Mouse (Mus musculus) B cell, adult 2 months (primary cell): ENCODE measurements around the gene Mrpl17.
"Not testable (repeated sequence)": the region's sequence is repeated elsewhere in the genome, so short reads cannot be mapped to it uniquely, and the experiment has no call there.

Source experiments
- DNase-seq, 2 experiments: peaks; one replicate each; pipeline ENCODE4 v3.0.0; 2022

Gene Mrpl17

DNA sequence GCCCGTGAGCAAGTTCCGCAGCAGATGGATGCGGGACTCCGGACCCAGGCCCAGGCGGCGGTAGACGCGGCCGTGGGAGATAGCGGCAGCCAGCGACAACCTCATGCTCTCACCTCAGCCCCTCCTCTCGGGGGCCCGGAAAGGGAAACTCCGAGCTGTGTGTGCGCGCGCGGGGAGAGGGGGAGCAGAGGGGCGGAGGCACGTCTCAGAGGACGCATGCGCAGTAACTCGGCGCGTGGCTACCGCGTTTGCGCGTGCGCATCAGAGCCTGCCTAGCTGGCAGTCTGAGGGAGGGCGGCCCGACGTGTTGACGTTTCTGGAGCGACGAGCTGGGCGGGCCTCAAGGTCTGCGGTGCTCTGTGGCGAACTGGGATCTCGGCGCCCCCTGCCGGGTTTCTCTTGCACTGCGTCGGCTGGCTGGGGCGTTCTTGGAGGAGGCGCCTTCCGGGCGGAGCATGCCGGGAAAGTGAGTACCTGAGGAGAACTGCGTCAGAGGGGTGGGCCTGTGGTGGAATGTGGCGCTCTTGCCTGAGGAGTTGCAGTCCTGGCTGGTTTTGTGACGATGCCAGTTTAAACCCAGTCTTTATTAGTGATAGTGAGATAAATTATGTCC is at the start of gene Mrpl17:
TSS of gene Mrpl17 (minus strand) at position 223 of the 613 bp plus-strand sequence.
- DNase-seq = peak; percentile 100

DNA sequence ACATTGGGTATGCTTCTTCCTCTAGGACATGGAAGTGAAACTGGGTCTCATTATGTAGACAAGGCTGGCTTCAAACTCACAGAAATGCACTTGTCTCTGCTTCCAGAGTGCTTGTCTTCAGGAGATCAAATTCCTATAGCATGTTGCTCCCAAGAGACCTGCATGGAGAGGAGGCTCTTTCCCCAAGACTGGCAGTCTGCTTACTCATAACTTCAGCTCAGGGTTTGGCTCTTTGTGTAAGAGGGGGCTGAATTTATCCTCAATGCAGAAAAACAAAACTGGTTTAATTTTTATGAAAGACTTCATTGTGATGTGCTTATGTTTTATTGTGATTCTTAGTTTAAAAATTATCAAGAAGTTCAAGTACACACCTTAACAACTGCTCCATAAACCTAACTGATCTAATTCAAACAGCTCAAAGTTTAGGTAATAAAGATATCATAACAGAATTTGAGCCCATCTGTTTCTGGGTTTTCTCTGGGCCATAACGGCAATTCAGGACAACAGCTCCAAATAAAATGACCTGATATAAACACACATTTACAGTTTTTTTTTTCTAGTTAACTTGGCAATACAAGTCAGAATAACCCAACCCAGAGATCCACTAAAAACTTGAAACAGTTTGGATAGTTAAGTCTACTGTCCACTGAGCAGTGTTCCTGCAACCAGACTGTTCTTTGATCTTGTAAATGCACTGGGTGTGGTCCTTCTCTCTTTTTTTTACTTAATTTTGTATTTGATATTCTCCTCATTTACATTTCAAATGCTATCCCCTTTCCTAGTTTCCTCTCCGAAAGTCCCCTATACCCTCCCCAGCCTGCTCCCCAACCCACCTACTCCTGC is 45.0 kb upstream of the Mrpl17 start:
- DNase-seq = not testable (repeated sequence)

DNA sequence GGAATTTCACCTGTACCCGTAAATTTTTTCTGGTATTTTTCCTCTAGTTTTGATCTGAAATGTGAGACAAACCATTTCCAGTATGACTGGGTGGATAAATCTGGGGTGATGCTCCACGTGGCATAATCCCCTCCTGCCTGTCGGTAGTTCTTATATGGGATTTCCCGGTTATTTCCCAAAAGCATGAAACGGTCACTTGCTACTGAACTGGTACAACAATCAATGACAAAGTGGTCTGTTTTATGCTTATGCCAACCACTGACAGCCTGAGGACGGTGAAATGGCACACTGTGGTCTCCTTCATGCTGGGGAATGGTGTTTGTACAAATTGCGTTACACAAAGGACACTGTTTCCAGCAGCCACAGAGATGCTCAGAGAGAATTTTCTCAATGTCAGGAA is 13.4 kb upstream of the Mrpl17 start:
- DNase-seq = no peak

DNA sequence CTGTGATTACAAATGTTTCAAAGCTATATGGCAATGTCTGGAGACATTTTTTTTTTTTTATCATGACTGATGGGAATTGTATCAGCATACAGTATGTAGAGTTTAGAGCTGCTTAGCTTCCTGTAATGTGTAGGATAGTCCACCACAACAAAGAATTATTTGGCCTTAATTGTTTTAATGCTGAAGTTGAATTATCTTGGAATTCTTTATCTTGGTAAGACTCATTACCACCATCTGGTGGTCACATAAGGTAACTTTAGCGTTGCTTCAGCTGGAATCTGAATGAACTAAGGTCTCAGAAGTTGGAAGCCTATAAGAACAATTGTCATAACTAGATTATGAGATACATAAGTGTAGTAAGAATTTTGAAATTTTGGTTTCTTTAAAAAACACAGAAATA is 7.6 kb upstream of the Mrpl17 start:
- DNase-seq = no peak

DNA sequence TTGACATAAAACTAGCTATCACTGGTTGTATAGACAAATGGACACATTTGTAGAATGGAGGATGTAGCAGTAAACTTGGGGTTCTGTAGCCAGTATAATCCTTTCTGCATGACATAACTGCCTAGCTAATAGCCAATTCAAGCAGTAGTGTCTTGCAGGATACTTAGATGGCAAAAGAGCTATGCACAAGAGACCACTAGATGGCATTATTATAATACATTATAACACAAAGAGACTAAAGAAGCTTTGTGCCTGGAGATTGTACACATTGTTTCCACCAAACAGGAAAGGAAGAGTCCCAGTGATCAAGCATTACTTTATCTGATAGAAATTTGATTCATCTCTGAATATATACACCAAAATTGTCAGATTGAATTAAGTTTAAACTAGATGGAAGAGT is 5.8 kb upstream of the Mrpl17 start:
- no peak for DNase-seq

DNA sequence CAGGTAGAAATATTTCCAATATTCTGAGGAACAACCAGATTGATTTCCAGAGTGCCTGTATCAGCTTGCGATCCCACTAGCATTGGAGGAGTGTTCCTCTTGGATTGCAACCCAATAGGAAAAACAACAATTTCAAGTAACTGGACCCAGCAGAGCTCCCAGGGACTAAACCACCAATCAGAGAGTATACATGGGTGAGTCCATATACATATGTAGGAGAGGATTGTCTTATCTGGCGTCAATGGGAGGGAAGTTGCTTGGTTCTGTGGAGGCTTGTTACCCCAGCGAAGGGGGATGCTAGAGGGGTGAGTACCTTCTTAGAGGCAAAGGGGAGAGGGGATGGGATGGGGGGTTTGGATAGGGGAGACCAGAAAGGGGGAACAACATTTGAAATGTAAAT is 2.4 kb upstream of the Mrpl17 start:
- DNase-seq = no peak

DNA sequence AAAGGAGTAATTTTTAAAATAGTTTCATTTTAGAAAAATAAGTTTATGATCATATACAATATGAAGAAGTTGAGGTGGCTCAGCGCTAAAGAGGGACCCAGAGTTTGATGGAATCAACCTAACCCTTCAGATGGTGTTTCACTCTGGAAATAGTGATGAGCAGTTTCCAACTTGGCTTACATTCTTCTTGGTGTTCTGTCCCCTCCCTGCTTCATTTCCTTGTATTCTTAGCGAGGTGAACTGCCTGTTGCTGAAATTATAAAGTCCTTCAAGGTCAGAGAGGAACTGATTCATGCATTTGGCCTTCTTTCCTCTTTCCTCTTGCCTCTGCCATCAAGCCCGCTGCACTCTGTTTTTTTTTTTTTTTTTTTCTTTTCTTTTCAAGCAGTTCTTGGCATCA is 1.7 kb upstream of the Mrpl17 start:
- no peak for DNase-seq

DNA sequence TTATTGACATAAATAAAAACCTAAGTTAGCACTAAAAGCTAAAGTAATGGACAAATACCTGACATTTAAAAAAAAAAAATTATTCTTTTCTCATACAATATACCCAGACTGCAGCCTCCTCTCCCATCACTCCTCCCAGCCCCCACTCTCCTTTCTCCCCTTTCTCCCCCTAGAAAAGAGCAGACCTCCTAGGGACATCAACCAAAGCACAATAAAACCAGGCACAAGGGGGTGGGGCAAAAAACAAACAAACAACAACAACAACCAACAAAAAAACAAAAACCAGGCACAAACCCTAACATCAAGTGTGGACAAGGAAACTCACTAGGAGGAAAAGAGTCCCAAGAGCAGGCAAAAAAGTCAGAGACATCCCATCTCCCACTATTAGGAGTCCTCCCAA is 617 bp upstream of the Mrpl17 start:
- no peak for DNase-seq

DNA sequence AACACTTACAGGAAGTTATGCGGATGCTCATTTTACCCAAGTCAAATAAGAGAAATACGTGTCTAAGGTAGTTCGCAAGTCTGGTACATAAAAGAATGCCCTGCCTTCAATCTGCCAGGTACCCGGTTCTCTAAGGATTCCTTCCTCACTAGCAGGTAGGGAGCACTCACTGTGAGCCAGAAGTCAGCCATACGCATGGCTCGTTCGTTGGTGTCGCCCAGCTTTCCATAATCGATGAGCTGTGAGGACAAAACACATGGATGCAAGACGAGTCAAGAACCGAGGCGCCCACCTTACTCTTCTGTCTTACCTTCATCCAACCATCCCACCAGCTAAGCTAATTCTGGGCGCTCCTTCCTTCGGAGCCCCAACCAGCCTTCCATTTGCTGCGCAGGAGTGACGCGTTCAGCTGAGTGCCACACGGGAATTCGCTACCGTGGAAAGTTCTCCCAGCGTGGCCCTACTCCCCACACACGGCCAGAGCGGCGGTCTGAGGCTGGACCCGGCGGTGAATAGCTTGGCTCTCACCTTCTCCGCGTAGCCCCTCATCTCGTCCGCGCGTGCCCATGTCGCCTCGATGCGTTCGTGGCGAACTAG is 521 bp downstream of the Mrpl17 start:
- DNase-seq = no peak

DNA sequence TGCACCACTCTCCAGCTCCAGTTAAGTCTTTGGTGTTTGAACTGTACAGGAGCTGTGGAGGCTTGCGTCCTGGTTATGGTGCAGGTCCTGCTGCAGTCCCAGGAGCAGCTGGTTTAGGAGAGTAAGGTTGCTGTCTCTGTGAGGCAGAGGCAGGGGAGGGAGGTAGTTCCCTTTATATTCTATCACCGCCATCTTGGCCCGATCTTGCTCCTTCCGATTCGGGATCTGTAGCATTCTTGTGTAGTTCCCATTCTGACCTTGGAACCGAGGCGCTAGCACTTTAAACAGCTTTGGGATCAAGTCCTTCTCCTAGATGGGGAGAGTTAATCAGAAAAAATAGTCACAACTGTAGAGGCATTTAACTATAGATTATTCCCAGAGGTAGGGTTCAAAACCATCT is 1.1 kb downstream of the Mrpl17 start:
- DNase-seq = no peak

DNA sequence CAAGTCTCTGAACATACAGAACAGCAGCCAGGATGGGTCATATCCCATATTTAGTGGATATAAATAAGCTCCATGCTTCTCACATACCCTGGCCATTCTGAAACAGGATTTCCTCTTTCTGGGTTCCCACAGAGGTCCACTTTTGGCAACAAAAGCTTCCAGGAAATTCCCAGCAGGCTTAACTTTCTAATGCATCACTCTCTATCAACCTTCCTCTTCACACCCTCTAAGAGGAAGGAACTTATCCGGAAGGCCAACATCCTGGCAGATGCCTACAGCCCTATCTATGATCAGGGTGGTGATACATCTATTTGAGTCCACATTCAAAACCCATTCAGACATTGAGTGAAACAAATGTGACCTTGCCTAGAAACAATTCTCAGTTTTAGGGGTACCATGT is 2.5 kb downstream of the Mrpl17 start:
- no peak for DNase-seq

DNA sequence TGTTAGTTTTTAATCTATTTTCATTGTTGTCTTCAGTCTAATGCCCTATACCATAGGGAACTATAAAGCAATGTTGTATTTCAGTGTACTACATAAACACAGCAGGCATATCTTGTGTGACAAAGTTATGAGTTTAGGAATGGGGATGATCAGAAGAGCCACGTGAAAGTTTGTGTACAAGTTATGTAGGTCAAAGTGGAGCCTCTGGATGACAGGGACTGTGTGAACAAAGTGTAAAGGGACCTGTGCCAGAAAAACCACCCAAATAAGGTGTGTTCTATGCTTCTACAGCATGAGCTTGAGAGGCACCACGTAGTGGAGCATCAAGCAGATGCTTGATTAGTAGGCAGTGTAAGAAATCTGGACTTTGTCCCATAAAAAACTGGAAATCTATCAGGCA is 4.2 kb downstream of the Mrpl17 start:
- no peak for DNase-seq

DNA sequence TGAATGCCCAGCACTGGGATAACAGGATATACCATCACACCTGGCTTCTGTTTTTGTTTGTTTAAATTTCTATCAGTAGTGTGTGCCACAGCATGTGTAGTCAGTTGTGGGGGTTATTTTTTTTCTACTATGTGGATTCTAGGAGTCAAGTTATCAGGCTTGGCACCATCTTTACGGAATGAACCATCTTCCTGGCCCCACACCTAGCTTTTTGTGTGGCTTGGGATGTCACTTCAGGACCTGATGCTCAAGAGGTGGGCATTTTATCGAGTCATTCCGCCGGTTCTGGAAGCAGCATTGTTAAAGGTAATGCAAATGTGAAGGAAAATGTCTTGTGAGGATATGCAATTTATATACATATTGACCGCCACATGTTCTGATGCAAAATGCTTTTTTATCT is 4.8 kb downstream of the Mrpl17 start:
- DNase-seq = no peak

DNA sequence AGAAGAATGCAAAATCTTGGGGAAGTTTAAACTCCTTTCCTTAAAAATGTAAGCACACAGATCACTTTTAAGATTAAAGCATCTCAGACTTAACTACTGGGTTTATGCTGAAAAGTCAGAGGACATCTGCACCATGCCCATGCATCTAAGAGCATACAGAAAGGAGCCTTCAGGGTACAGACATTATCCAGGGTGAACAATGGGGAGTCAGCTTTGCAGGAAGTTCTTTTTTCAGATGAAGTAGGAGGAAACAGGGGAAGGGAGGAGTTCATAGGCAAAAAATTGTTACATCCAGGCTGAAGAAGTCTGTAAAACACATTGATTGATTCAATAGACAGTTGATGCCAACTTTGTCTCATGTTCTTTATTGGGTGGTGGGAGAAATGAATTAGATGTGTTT is 7.5 kb downstream of the Mrpl17 start:
- DNase-seq = no peak

DNA sequence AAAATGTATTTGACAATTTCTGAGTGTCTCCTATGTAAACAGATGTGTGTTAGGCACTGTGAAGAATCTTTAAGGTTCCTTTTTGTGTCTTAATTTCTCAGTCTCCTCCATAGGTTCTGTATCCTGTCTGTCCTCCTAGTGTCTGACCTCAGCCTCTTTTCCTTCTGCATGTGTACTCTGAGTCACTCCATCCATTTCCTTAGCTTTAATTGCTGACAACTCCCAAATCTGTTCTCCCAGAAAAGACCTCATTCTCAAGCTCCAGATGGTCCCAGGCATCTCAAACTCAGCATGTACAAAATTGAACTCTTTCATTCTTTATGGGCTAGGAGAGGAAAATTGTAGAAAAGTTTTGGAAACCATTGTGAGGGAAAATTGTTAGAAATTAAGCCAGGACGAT is 8.1 kb downstream of the Mrpl17 start:
- DNase-seq = no peak

DNA sequence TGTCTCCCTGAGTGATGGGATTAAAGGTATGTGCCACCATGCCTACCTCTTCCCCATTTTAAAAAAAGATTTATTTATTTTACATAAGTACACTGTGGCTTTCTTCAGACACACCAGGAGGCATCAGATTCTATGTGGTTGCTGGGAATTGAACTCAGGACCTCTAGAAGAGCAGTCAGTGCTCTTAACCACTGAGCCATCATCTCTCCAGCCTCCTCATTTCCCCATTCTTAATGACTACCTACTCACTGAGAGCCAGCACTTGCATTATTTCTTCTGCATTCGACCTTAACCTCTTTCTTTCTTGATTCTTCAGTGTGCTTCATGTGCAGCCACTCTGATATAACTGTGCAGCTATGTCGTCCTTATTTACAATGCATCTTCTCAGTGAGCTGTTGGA is 8.6 kb downstream of the Mrpl17 start:
- DNase-seq = no peak

DNA sequence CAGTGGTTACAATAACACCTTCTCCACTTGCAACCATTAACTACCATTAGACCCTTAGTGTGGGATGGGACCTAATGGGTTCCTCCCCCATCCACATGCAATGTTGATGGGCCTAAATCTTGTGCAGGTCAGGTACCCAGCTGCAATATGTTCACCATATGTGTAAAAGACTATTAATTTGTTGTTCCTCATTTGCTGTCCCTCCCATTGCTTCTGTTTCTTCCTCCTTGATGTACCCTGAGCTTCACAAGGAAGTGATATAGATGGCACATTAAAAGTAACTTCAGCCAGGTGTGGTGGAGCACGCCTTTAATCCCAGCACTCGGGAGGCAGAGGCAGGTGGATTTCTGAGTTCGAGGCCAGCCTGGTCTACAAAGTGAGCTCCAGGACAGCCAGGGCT is 13.9 kb downstream of the Mrpl17 start:
- no peak for DNase-seq

DNA sequence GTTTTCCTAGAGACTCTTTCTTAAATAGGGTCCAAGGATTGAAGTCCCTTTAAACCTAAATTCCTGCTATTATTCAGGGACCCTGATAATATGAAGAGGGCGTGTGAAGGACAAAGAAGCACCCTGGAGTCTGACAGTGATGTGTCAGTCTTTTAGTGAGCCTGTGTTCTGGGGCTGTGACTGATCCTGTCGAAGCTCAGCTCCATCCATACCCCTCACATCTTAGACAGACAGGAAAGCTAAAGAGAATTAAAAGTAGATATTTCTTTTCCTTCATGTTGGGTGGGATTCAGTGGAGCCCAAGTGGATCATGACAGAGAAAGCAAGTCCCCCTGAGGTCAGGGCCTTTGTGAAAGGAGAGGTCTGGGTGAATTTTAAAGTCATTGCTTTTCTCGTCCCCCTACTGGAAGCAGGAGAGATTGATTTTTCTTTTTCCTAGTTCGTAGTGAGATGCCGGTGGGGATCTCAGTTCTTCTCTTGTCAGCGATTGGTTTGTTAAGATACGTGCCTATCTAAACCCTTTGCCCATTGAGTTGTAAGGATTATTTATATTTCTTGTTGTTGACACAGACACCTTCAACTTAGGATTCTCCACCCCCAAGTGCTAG is 15.0 kb downstream of the Mrpl17 start:
- peak in 1 of 2 experiments; percentile 15 for DNase-seq

DNA sequence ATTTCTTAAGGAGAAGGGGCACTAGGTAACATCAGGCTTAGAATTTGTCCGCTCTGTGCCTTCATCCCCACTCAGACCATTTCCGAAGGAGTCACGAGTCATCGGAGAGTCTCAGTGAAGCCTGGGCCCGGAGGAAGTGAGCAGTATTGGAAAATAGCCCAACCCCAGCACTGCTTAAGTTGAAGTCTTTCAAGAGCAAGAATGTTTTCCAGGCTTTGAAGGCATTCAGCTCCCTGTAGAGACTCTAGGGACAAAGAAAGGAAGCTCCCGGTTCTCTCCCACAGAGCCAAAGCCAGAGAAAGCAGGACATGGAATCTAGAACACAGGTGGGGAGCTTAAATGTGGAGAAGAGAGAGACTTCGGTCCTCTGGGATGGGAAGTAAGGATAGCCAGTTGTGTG is 17.2 kb downstream of the Mrpl17 start:
- no peak for DNase-seq

DNA sequence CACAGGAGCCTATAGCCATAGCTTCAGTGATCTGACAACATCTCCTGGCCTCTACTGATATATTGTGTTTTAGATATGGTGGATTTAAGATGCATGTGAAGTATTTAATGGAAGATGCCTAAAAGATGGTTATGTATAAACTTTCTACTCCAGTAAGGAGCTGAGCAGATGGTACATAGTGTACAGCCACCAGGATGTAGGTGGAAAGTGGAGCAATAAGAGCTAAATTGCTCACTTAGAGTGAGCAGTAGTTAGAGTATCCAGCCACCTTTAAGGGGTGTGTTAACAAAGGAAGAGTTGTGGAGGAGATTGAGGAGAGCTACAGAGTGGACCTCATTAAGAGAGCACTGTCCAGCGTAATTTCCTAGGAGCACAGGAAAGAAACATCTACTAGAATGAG is 19.8 kb downstream of the Mrpl17 start:
- no peak for DNase-seq

DNA sequence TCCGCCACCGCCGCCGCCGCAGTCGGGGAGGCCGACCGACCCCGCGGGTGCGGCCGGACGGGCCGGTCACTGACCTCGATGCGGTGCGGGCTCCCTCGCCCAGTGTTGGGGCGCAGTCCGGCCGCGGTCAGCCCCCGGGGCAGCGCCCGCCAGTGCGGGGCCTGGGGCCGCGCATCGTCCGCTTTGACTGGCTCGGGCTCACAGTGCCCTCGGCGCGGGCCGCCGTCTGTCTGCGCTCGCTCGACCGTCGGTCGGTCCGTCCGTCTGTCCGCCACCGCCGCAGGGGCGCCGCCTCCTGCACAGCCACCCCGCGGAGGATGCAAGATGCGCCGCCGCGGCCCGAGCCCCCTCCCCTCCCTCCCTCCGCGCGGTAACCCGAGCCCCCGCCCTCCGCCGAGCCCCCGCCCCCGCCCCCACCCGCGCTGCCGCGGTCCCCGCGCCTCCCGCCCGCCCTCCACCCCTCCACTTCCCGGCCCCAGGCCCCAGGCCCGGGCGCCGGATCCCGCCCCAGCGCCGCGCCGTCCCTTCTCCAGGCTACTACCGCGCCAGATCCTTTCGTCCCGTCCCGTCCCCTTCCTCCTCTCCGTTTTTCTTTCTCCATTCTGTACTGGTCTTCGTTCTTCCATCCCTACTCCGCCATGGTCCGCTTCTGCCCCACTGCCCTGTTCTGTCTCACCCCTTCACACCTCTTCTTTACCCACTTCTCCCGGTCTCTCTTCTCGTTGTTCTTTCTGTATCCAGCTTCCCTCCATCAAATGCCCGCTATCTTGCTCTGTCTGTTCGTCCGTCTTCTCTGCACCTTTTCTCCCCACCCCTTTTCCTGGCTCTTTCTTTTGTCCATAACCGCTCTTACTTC is 23.4 kb downstream of the Mrpl17 start, which contains the start of gene Dchs1:
TSS of gene Dchs1 (minus strand) at position 370 of the 856 bp plus-strand sequence.
- DNase-seq = peak in 1 of 2 experiments; percentile 10

DNA sequence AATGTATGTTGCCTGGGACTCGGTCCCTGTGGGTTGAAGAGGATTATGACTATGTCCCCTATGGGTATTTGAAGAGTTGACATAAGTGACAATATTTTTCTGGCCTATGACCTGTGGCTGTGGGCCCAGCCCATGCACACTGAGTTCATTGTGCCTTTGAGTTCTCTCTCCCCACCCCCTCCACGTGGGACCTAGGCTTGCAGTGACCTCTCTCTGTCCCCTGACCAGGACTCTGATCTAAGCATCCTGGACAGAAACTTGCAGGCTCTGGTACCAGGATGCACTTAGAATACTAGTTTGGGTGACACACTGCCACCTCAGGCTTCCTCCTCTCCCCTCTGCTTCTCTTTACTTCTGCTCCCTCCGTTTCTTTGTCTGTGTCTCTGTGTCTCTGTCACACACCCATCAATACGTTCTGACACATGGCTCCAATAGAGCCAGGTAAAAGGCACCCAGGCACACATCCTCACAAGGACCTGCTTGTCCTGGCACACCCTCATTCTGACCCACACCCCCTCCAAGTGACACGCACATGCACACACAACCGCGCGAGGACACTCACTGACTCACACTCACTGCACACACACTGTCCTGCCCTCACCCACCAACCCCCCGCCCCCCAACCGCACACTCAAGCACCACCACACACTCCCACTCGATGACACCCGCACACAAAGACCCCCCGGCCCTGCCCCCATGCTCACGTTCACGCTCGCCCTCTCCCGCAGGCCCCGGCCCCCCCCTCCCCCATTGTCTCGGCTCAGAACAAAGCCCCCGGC is 24.2 kb downstream of the Mrpl17 start:
- no peak for DNase-seq
